Mouse (Mus musculus) liver, adult 2 months (tissue): Measurements from ENCODE around the gene Stat5b.

ENCODE experiments used
- CTCF ChIP-seq: fragments of 200-500 bp; IDR thresholded peaks from 2 replicates; pipeline ENCODE4 v1.5.1; 2011; ENCODE audit warnings: low read depth, low read length, control low read depth
- POLR2A ChIP-seq: fragments of 200-500 bp; IDR thresholded peaks from 2 replicates; pipeline ENCODE4 v1.6.1; 2011; ENCODE audit warnings: low read length, control low read depth; ENCODE audit not compliant: insufficient read depth; ENCODE audit errors: extremely low read depth

- no peak for TF ChIP-seq CTCF
- no peak for TF ChIP-seq POLR2A
Measured at GRCm38 (mm10) chr11:100825451-100825850, 25.1 kb downstream of the Stat5b start.
